Mouse (Mus musculus) embryonic facial prominence, embryonic 10.5 days (tissue): ENCODE measurements around the gene Ash1l. TPM values are rescaled to one million over a fixed set of nuclear protein-coding genes. Genes with fewer than 3 reads are reported as not detected.
"Not testable (repeated sequence)": the region's sequence is repeated elsewhere in the genome, so short reads cannot be mapped to it uniquely, and the experiment has no call there.

Source experiments
- DNase-seq: peaks from one replicate; pipeline ENCODE4 v3.0.0-alpha.2; 2017; ENCODE audit warnings: low spot score
- H3K27ac ChIP-seq: fragments of 300-500 bp; sonication (generic); replicated peaks from 2 replicates; pipeline ENCODE4 v1.5.1; 2016; ENCODE audit warnings: mild to moderate bottlenecking
- H3K27me3 ChIP-seq: fragments of 300-500 bp; sonication (generic); replicated peaks from 2 replicates; pipeline ENCODE4 v1.6.1; 2016; ENCODE audit warnings: low read depth, mild to moderate bottlenecking; ENCODE audit not compliant: poor library complexity, severe bottlenecking
- H3K36me3 ChIP-seq: fragments of 300-500 bp; sonication (generic); replicated peaks from 2 replicates; pipeline ENCODE4 v1.6.1; 2016; ENCODE audit warnings: mild to moderate bottlenecking, moderate library complexity
- H3K4me1 ChIP-seq: fragments of 300-500 bp; sonication (generic); 2 replicates; pipeline ENCODE4 v1.6.1; 2016
- H3K4me3 ChIP-seq: fragments of 300-500 bp; sonication (generic); 2 replicates; pipeline ENCODE4 v1.5.1; 2016; ENCODE audit warnings: mild to moderate bottlenecking, moderate library complexity
- H3K9me3 ChIP-seq: fragments of 300-500 bp; sonication (generic); 2 replicates; pipeline ENCODE4 v1.6.1; 2016; ENCODE audit warnings: mild to moderate bottlenecking
- WGBS: fragments of 180-500 bp; shearing (Covaris S2); methylation state at CpG from one replicate; pipeline ENCODE4 v1.1.7; 2016; 5-methylcytosine and 5-hydroxymethylcytosine counted together
- polyA plus RNA-seq: library from polyadenylated mRNA; unstranded; fragments of >200 nt; fragmentation: Nextera tagmentation; extraction: Ambion mirVana; gene quantifications from 2 replicates; pipeline ENCODE4 v1.2.1, GENCODE M21; 2016

Gene Ash1l
- polyA plus RNA-seq, 1 experiment from 2014 or later = 16.3 TPM

- Histone ChIP-seq H3K27ac (no peak overlapping the region), H3K27me3 (no peaks in the 10 kb centered on the region), H3K4me1 (no peaks in the 10 kb centered on the region), H3K9me3 (no peaks in the 10 kb centered on the region), H3K4me3 (no peak overlapping the region), H3K36me3 (peaks cover 70% of the 10 kb centered on the region)
- 71% methylated on average over 4 of the region's 4 CpGs for WGBS
- DNase-seq = no peak
These were observed 33.5 kb downstream of the Ash1l start for GRCm38 (mm10) chr3:88983921-88984381.

GRCm38 (mm10) chr3:88992793-88993192 lies 42.4 kb downstream of the Ash1l start:
- WGBS = 95% methylated on average over 2 of the region's 2 CpGs
- H3K9me3 ChIP-seq = no peaks in the 10 kb centered on the region
- no peak overlapping the region for H3K27ac ChIP-seq

DNA sequence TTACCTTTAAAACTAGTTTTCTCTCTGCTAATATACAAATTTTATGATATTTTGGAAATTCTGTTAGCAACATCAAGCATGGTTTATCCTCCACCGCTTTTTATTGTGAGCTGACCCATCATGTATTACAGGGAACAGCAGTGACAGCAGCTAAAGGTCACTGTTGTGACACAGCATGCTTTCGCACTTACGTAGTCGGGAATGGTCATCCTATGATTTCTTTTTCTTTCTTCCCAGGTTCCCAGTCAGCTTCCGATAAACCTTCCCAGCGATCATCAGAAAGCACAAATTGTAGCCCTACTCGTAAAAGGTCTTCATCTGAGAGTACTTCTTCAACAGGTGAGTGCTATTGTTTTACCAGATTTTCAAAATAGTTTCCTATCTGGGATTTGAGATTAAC lies 51.1 kb downstream of the Ash1l start:
- Histone ChIP-seq H3K27ac (no peak overlapping the region), H3K4me3 (no peak overlapping the region), H3K27me3 (no peaks in the 10 kb centered on the region), H3K36me3 (peaks cover 58% of the 10 kb centered on the region), H3K4me1 (no peaks in the 10 kb centered on the region), H3K9me3 (no peaks in the 10 kb centered on the region)
- no peak for DNase-seq
- 94% methylated on average over 7 of the region's 7 CpGs for WGBS

More at GRCm38 (mm10) chr3:88992793-88993192, 42.4 kb downstream of the Ash1l start:
- no peak for DNase-seq
- H3K4me3 ChIP-seq = no peak overlapping the region
- H3K4me1 ChIP-seq = no peaks in the 10 kb centered on the region
- no peaks in the 10 kb centered on the region for H3K27me3 ChIP-seq
- H3K36me3 ChIP-seq = peaks cover 38% of the 10 kb centered on the region

GRCm38 (mm10) chr3:89030896-89031295 lies 80.5 kb downstream of the Ash1l start:
- not testable (repeated sequence) for H3K4me3 ChIP-seq, H3K4me1 ChIP-seq, DNase-seq, H3K9me3 ChIP-seq, H3K27me3 ChIP-seq, H3K27ac ChIP-seq
- peaks cover 94% of the 10 kb centered on the region for H3K36me3 ChIP-seq
- WGBS = 89% methylated on average over 5 of the region's 5 CpGs

DNA sequence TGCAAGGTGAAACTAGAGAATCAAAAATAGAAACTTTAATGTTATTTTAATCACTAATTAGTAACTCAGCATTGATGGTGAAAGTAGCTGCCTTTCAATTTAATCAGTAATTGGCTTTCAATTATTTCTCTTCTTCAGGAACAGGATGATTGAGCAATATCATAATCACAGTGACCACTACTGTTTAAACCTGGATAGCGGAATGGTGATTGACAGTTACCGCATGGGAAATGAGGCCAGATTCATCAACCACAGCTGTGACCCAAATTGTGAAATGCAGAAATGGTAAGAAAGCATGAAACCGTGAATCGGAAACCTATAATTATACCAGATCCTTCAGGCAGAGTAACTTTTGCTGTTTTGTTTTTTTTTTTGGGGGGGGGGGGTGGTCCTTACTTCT lies 92.9 kb downstream of the Ash1l start:
- Histone ChIP-seq H3K27me3 (no peaks in the 10 kb centered on the region), H3K9me3 (no peaks in the 10 kb centered on the region), H3K27ac (no peak overlapping the region), H3K4me1 (no peaks in the 10 kb centered on the region), H3K36me3 (peaks cover 98% of the 10 kb centered on the region), H3K4me3 (no peak overlapping the region)
- DNase-seq = no peak
- 91% methylated on average over 4 of the region's 4 CpGs for WGBS

GRCm38 (mm10) chr3:89058361-89058760 lies 107.9 kb downstream of the Ash1l start:
- no peak overlapping the region for H3K27ac ChIP-seq
- WGBS = 95% methylated on average over 9 of the region's 9 CpGs
- peaks cover 99% of the 10 kb centered on the region for H3K36me3 ChIP-seq
- no peak for DNase-seq
- H3K4me1 ChIP-seq = no peaks in the 10 kb centered on the region
- no peaks in the 10 kb centered on the region for H3K27me3 ChIP-seq
- H3K9me3 ChIP-seq = no peaks in the 10 kb centered on the region
- no peak overlapping the region for H3K4me3 ChIP-seq

- peaks cover 99% of the 10 kb centered on the region for H3K36me3 ChIP-seq
- no peak overlapping the region for H3K4me3 ChIP-seq
- no peak overlapping the region for H3K27ac ChIP-seq
- DNase-seq = no peak
- no peaks in the 10 kb centered on the region for H3K27me3 ChIP-seq
- 87% methylated on average over 3 of the region's 3 CpGs for WGBS
- H3K9me3 ChIP-seq = no peaks in the 10 kb centered on the region
- no peaks in the 10 kb centered on the region for H3K4me1 ChIP-seq
These were observed 108.4 kb downstream of the Ash1l start for GRCm38 (mm10) chr3:89058783-89059182.

DNA sequence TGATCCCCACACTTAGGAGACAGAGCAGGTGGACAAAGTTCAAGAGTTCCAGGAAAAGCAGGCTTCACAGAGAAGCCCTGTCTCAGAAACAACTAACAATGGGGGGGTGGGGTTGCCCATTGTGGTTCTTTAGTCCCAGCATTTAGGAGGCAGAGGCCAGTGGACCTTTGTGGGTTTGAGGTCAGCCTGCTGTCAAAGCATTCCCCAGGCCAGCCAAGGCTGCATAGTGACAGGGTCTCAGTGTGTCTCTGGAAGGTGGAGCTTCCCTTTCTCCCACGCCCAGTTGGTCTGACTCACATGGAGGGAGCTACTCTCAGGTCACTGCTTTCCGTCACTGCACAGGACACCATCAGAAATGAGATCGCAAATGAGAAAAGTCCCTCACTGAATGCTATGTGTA lies 111.3 kb downstream of the Ash1l start:
- no peak for DNase-seq
- Histone ChIP-seq H3K4me3 (no peak overlapping the region), H3K36me3 (peaks cover 99% of the 10 kb centered on the region), H3K27ac (no peak overlapping the region), H3K4me1 (no peaks in the 10 kb centered on the region), H3K9me3 (no peaks in the 10 kb centered on the region), H3K27me3 (no peaks in the 10 kb centered on the region)
- WGBS = 71% methylated on average over 3 of the region's 3 CpGs

- Histone ChIP-seq H3K36me3 (peaks cover 100% of the 10 kb centered on the region), H3K27me3 (no peaks in the 10 kb centered on the region), H3K27ac (no peak overlapping the region), H3K4me1 (no peaks in the 10 kb centered on the region), H3K4me3 (no peak overlapping the region), H3K9me3 (no peaks in the 10 kb centered on the region)
- no peak for DNase-seq
These were observed 116.8 kb downstream of the Ash1l start for GRCm38 (mm10) chr3:89067265-89067664.

GRCm38 (mm10) chr3:89077383-89077782 lies 127.0 kb downstream of the Ash1l start:
- no peaks in the 10 kb centered on the region for H3K4me1 ChIP-seq
- no peak for DNase-seq
- no peak overlapping the region for H3K4me3 ChIP-seq
- WGBS = 94% methylated on average over 9 of the region's 9 CpGs
- peaks cover 95% of the 10 kb centered on the region for H3K36me3 ChIP-seq
- H3K27me3 ChIP-seq = no peaks in the 10 kb centered on the region
- H3K9me3 ChIP-seq = no peaks in the 10 kb centered on the region
- H3K27ac ChIP-seq = no peak overlapping the region

- peaks cover 68% of the 10 kb centered on the region for H3K36me3 ChIP-seq
- not testable (repeated sequence) for H3K4me1 ChIP-seq, H3K4me3 ChIP-seq, DNase-seq, H3K27ac ChIP-seq, H3K27me3 ChIP-seq, H3K9me3 ChIP-seq
These were observed 131.9 kb downstream of the Ash1l start for GRCm38 (mm10) chr3:89082287-89082686.

DNA sequence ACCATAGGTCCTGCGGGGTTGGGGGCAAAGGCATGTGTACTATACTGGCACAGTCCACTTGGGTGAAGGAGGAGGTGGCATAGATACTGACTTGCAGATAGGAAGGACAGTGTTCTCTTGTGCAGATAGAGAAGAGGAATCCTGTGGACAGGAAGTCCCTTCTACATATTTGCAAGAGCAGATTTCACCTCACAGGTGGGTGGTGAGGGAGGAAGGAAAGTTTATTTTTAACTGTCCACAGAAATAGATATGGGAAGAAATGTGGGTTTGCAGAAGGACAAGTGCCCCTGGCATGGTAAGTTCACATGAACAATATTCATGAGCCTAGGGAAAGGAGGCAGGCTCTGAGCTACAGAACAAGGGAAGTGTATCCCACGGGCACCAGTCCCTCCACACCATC lies 133.7 kb downstream of the Ash1l start:
- no peaks in the 10 kb centered on the region for H3K9me3 ChIP-seq
- H3K27me3 ChIP-seq = peaks cover 16% of the 10 kb centered on the region
- H3K27ac ChIP-seq = no peak overlapping the region
- peaks cover 64% of the 10 kb centered on the region for H3K36me3 ChIP-seq
- H3K4me1 ChIP-seq = peaks cover 21% of the 10 kb centered on the region
- no peak overlapping the region for H3K4me3 ChIP-seq
- DNase-seq = no peak
- WGBS = 88% methylated on average over 2 of the region's 2 CpGs

- H3K4me1 ChIP-seq = peaks cover 27% of the 10 kb centered on the region
- no peak for DNase-seq
- H3K27me3 ChIP-seq = peaks cover 22% of the 10 kb centered on the region
- H3K9me3 ChIP-seq = no peaks in the 10 kb centered on the region
- 87% methylated on average over 12 of the region's 12 CpGs for WGBS
- no peak overlapping the region for H3K4me3 ChIP-seq
- H3K27ac ChIP-seq = no peak overlapping the region
- peaks cover 58% of the 10 kb centered on the region for H3K36me3 ChIP-seq
These were observed 134.3 kb downstream of the Ash1l start for GRCm38 (mm10) chr3:89084654-89085190.
